Mouse (Mus musculus): ENCODE data around the gene Mmp19.

The Mmp19 gene

DNA sequence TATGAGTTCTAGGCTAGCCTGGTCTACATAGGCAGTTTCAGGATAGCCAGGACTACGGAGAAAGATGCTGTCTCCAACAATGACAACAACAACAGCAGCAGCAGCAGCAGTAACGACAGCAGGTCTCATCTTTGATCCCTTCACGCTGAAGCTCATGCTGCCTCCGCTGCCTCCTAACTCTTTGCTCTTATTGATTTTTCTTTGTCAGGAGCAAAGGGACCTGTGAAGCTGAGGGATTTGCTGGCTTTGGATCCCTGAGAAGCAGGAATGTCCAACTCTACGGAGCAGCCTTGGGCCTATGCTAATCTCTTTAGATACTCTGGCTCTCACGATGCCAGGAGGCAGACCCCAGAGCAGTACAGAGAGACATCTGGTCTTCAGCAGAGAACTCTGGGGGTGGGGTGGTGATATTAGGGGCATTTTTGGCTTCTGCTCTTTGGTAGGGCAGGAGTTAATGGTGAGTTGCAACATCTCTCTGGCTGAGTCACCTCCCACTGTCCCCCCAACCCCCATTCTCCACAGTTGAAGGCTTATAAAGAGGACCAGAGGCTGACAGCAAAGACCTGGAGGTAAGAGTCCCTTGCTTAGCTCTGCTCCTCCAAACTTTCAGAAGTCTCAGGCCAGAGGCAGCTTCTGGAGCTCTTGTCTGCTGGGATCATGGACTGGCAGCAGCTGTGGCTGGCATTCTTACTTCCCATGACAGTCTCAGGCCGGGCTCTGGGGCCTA is at the start of gene Mmp19:
Gene Mmp19 (plus strand): TSS at position 513 of the 727 bp plus-strand sequence.
- DNase-seq, result no peak

DNA sequence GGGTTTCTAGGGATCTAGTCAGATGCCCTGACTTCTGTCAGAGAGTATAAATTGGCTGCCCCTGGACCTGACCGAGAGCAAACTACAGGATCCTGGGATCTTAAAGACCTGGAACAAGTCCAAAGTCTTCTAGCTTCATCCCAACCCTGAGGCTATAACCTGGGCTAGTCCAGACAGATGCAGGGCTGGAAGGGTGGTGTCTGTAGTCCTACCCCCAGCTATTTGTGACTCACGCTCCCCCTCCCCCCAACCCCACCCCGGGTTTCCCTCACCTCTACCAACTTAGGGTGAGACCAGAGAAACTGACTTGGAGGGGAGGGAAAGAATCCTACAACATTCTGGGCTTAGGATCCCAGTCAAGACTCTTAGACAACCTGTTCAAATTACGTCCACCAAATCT is 48.1 kb upstream of the Mmp19 start:
- no peak for DNase-seq

DNA sequence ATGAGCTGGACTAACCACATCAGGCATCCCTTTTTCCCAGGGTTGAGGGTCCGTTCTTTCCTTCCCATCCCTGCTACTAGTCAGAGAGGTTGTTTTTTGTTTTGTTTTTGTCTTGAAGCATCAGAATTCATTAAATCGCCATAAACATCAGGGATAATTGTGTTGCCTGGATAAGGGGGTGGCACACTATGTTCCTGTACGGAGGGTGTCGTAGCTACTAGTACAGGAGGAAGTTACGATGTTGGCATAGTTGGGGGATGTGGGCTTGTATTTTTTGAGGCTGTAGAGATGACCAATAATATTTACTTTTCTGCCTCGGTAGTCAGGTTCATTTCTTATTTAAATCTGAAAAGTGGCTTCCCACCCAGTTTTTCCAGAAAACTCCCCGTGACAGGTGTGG is 47.5 kb upstream of the Mmp19 start:
- peak; percentile 18 to 23 for DNase-seq

DNA sequence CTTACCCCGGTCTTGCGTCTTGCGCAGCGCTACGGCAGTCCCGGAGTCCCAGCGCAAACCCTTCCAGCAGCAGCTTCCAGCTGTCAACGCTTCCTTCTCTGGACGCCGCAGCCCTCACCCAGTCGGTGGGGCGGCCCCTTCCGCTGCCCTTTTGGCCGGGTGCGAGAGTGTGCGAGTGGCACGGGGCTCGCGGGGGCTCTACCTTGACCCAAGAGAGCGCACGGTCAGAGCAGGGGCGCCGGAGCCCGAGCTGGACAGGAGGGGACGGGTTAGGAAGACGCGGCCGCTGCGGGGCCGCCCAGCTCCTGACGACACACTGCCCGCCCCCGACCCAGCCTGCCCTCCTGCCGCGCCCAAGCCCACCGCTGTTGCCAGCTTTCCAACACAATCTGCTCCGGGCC is 46.9 kb upstream of the Mmp19 start:
- DNase-seq, result peak; percentile 39 to 51

DNA sequence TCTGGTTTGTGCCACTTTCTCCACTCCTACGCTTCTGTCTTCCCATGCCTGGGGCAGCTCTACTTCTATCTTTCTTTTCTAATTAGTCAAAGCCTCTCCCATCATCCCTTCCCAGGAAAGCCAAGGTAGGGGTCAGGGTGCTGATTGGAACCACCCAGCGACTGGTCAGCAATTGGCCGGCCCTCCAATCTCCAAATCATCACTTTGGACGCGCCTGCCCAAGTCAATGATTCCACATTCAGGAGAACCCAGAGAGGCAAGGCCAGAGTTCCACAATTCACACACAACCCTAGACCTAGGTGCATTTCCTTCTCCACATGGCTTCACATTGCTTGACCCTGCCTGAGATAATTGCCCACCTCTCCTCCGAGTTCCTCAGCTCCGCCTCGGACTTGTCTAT is 46.5 kb upstream of the Mmp19 start:
- no peak for DNase-seq

DNA sequence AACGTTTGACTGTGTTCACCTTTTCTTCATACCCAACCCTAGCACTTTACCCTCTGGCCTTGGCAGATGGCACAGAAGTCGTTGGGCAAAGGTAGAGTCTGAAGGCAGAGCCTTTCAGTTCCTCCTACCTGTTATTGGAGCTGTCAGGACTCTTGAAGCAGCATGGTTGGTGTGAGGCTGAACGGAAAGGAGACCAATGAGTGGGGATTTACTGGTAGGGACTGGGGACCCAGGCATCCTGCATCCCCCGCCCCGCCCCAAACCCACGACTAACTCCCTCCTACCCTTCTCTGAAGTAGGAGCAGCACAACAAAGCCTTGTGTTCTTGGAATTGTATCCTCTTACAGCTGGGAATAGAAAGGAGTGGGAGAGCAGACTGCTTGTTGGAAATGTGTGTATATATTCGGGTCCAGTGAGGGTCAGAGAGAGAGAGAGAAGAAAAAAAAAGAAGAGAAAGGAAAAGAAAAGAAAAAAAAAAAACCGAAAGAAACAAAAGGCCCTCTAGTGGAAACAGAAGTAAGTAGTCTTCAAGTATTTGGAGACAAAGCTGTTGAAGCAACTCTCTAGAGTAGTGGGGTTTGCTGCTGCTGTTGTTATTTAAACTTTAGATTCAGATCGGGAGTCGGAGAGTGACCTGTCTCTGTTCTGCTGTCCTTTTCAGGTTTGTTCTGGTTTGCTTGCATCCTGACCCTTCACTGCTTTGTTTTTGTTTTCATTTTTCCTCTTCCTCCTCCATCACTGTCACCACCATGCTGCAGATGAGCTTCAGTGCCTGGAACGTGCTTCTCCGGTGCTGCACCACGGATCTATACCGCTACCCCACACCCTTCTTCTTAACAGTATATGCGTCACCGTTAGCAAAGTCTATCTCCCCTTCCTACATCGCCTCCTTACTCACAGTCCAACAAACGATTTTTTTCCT is 45.8 kb upstream of the Mmp19 start, which contains the start of gene Dgka:
Gene Dgka (minus strand): TSS at position 176 of the 922 bp plus-strand sequence.
- peak; percentile 44 to 50 for DNase-seq

DNA sequence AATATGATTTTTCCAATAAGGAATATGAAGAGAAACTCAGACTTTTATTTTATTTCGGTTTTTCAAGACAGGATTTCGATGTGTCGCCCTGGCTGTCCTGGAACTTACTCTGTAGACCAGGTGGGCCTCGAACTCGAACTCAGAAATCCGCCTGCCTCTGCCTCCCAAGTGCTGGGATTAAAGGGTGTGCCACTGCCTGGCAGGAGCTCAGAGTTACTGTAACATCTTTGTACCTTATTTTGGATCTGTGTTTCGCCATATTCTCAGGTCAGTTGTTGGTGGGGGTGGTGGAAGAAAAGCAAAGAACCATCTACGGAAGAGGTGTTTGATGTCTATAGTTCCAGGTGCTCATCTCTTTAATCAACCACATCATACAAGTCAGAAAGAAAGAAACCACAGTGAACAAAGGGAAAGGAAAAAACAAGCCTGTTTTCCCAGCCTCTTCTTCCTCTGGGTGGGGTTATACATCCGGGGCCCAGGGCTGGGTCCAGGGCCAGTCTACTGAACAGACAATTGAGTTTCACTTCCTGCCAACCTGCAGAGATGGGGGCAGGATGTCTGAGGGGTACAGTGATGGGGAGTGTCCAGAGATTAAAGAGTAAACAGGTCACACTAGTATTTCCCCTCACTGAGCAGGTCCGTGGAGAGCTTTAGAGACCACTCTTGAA is 44.6 kb upstream of the Mmp19 start:
- peak; percentile 77 to 82 for DNase-seq

DNA sequence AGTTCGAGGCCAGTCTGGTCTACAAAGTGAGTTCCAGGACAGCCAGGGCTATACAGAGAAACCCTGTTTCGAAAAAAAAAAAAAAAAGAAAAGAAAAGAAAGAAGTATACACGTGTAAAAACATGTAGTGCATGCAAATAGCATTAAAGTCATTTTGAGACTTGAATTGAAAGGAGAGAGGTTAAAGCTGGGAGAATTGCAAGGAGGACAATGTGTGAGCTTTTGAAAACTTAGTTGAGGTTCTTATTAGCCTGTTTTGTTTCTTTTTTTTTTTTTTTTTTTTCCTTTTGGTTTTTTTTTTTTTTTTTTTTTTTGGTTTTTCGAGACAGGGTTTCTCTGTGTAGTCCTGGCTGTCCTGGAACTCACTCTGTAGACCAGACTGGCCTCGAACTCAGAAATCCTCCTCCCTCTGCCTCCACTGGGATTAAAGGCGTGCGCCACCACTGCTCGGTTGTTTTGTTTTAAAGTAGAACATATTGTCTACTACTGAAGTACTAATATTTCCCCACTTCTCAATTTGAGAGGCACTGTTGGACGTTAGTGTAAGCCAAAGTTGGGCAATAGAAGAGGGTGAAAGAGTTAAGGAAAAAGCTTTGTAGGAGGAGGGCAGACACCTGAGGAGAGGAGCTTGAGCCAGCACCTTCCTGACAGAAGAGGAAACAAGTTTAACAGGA is 43.6 kb upstream of the Mmp19 start:
- no peak for DNase-seq

DNA sequence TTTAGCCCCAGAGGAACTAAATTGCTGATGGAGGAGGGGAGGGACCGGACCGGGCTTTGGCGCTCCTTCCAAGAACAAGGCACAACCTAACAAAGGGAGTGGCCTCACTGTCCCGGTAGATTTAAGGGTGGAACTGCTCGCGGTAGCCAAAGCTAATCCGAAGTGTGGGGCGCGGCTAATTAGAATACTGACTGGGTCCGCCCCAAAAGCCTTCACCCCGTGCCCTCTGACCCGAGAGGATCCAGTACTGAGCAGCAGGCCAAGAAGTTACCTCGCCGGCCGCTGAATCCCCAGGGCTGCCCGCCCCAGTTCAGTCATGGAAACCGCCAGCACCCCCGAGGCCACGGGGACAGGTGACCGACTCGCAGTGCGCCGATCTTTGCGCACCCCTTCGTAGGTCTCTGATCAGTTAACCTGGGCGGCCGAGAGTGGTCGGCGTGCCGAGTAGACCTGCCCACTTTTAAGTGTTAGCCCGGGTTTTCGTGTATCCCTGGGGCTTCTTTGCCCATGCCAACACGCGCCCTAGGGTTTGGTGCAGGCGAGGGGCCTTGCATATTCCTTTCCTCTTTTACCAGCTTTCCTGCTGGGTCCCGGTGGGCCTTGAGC is 43.0 kb upstream of the Mmp19 start, which contains the start of gene Pym1:
Gene Pym1 (plus strand): TSS at position 244 of the 606 bp plus-strand sequence.
- peak; percentile 63 to 66 for DNase-seq

DNA sequence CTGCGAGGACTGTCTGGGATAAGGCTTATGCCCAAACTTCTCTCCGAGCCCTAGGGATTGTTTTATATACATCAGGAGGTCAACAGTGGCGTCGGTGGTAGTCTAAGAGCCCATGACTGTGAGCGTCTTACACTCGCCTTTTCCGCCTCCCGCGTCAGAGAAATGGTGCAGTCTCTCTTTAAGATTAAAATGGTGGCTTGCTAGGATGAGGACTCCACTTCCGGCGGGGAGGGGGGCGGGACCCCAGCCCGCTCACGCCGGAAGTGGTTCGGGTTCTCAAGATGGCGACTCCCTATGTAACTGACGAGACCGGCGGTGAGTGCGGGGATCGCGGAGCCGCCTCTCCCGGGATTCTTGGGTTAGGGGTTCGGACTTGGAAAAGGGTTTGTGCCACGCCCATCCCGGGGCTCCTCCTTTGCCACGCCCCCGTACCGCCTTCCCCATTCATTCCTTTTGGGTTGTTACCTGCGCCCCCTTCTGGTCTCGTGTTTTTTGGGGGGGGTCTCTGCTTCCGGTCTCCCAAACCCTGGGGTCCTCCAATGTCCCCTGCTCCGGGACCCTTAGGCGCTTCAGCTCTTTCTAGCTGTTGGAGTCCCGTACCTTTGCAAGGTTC is 42.4 kb upstream of the Mmp19 start:
- DNase-seq, result peak; percentile 79

DNA sequence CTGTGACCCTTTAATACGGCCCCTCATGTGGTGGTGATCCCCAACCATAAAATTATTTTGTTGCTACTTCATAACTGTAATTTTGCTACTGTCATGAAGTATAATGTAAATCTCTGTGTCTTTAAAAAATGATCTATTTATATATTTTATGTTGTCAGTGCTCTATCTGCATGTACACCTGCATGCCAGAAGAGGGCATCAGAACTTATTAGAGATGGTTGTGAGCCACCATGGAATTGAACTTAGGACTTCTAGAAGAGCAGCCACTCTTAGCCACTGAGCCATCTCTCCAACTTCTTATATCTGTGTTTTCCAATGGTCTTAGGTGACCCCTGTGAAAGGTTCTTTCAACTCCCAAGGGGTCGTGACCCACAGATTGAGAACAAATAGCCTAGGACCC is 17.8 kb upstream of the Mmp19 start:
- DNase-seq, result peak; percentile 18 to 29

DNA sequence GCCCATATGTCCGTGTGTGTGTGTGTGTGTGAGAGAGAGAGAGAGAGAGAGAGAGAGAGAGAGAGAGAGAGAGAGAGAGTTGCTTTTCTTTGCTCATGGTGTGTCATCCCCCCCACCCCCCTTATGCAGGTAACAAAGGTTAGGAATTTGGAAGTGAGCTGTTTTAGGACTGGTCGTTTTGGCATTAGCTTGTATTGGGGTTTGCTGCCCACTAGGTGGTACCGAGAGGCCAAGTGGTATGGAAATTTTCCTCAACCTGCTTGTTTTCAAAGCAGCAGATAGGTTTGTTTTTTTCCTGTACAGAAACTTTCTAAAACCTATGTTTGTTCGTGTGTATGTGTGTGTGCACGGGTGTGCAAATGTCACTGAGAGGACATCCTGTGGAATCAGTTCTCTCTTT is 17.0 kb upstream of the Mmp19 start:
- DNase-seq, result peak; percentile 16 to 22

DNA sequence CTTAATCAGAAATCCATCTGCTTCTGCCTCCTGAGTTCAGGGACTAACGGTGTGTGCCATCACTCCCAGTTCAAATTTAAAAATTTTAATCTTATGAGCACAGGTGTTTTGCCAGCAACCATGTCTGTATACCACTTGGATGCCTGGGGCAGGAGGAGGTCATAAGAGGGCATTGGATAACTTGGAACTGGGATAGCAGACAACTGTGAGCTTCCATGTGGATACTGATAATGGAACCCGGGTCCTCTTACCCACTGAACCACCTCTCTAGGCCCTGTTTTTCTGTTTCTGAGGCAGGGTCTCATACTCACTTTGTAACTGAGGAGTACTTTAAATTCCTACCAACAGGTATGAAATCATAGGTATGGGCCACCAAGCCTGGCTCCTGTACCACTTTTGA is 12.3 kb upstream of the Mmp19 start:
- DNase-seq, result no peak

DNA sequence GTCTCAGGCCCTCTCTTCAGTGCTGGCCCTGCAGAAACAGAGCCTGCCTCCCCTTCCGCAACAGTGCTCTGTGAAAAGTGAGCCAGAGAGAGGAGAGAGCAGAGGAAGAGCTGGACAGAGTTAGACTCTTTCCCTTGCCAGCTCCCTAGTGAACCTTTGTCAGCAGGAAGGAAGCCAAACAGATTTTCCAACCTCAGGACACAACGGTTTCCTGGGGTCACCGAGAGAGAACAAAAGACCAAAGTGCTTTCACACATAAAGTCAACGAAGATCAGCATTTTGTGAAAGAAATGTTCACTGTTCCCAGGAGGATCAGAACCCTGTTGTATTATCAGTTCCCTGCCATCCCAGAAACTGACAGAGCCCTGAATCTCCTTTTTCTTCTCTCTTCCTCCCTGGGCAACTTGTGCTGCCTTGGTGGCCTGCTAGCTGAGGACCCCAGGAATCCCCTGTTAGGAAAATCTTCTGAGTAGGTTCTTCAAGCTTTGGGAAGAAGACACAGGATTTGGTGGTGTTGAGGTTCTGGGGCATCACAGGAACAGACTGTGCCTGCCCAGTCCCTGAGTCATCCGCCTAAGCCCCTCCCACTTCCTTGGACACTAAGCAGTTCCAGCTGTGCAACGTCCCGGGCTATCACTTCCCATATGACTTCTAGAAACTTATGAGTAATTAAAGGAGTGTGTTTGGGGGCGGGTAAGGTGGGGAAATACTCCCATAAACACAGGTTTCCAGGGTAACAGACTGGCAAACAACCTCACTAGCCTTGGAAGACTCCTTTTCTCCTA is 11.5 kb upstream of the Mmp19 start:
- peak; percentile 10 to 16 for DNase-seq

DNA sequence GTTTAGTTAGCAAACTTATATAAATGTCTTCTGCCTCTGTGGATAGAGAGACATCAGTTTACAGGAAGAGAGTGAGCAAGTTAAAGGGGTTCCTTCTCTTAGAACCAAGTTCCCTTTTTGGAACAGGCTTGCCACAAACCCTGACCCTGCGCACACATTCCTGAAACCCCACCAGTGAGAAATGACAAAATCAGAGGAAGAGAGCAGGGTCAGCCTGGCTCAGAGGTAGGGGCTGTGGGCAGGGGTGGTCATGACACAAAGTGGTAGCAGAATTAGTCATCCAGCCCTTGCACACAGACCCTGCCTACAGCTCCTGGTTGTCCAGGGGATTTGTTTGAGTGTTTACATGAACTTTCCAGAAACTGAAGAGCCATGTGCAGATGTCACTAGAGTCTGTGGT is 10.5 kb upstream of the Mmp19 start:
- DNase-seq, result no peak

DNA sequence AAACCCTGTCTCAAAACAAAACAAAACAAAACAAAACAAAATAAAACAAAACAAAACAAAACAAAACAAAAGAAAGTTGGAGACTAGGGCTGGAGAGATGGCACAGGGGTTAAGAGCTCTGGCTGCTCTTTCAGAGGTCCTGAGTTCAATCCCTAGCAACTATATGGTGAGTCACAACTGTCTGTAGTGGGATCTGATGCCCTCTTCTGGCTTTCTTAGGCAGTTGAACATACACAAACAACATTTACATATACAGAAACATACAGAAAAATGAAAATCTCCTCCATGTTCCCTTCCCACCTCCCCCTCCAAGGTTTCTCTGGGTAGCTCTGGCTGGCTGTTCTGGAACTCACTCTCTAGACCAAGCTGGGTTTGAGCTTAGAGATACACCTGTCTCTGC is 1.3 kb downstream of the Mmp19 start:
- no peak for DNase-seq

DNA sequence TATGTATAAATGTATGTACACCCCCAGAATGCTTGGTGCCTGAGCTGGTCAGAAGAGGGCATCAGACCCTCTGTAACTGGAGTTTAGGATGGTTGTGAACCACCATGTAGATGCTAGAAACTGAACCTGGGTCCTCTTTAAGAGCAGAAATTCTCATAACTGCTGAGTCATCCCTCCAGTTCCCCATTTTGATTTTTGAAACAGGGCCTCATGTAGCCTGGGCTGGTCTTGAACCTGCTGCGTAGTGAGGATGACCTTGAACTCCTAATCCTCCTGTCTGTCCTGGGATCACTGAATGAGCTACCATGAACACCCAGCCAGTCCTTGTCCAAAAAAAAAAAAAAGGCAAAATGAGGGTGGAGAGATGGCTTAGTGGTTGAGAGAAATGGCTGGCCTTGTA is 2.5 kb downstream of the Mmp19 start:
- no peak for DNase-seq

DNA sequence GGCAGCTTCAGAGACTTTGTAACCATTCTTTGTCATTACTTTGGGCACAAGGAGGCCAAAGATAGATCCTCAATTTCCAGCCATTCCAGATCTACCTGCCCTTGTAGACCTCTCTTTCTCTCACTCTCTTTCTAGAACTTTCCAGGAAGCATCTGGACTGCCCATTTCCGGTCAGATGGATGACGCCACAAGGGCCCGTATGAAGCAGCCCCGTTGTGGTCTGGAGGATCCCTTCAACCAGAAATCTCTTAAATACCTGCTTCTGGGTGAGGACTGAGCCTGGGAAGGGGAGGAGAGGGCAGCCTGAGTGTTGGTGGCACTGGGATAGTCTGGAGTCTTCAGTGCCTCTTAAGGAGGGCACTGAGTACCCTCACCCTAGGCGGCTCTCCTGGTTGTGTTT is 3.7 kb downstream of the Mmp19 start:
- no peak for DNase-seq

DNA sequence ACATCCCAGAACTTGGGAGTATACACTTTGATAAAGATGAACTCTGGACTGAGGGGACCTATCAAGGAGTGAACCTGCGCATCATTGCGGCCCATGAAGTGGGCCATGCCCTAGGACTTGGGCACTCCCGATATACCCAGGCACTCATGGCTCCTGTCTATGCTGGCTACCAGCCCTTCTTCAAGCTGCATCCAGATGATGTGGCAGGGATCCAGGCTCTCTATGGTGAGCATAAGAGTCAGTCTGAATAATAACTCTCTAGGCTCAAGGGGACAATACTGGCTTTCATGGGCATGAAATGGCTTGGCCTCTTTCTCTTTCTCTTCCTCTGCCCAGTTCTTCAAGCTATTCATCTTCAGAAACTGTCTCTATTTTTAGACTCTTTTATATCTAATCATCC is 4.9 kb downstream of the Mmp19 start:
- DNase-seq, result no peak

DNA sequence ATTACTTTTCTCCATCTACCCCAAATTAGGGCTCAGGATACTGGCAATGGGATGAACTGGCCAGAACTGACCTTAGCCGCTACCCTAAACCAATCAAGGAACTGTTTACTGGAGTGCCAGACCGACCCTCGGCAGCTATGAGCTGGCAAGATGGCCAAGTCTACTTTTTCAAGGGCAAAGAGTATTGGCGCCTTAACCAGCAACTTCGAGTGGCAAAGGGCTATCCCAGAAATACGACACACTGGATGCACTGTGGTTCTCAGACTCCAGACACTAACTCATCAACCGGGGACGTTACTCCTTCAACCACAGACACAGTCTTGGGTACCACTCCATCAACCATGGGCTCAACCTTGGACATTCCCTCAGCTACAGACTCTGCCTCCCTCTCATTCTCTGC is 8.0 kb downstream of the Mmp19 start:
- DNase-seq, result no peak

DNA sequence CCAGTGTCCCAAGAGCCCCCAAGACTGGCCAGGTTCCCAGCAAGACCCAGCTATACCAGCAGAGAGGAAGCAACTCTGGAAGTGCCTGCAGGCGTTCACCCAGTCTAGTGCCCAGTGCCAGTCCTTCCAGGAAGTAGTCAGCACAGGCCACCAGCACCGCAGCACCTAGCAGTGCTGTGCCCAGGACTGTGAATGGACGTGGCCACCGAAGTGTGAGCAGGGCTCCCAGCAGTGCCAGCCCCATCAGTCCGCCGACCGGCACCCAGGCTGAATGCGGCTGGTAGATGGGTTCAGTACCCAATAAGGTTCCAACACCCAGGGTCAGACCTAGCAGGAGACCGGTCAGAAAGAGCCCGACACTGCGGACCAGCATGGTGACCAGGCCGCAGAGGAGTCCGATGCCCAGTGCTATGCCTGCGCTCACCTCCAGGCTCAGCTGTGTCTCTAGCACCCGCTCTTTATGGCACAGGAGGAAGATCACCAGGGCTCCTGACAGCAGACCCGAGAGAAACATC is 11.3 kb downstream of the Mmp19 start:
- no peak for DNase-seq

Data from B cell, adult 2 months (primary cell).